Mouse (Mus musculus): ENCODE data around the gene Arl6ip4. TPM values are rescaled to one million over a fixed set of nuclear protein-coding genes. Genes with fewer than 3 reads are reported as not detected.

Arl6ip4 gene
- polyA plus RNA-seq, 1 experiment from 2014 or later, result 52.1 TPM

DNA sequence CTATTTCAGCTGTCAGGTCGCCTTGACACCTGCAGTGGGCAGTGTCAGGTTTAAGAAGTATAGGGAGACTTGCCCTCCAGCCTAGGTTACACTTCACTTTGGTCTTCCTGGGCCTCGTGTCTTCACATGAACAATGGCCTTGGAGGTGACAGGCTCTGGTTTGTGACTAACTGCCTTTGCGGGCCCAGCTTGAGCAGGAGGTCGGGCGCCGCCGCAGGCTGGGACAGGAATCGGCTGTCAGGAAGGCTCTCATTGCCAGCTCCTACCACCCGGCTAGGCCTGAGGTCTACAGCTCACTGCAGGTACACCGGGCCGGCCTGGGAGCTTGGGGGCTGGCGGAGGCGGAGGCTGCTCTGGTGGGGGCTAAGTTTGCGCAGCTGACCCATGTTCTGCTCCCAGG lies 2.9 kb upstream of the Arl6ip4 start:
- ATAC-seq (ENCODE audit: insufficient read depth), result no peak
- no peaks in the 10 kb centered on the region for H3K9me3 ChIP-seq (replicated peaks)
- H3K36me3 ChIP-seq (replicated peaks), result peaks cover 16% of the 10 kb centered on the region
- peaks cover 60% of the 10 kb centered on the region for H3K4me1 ChIP-seq (replicated peaks)
- H3K4me2 ChIP-seq, result peak overlapping the region; percentile 95
- peak overlapping the region; percentile 77 for H3K9ac ChIP-seq
- no peaks in the 10 kb centered on the region for H3K27me3 ChIP-seq
- WGBS (ENCODE audit: insufficient replicate concordance), result 15% methylated on average over 14 of the region's 14 CpGs
- peak overlapping the region; percentile 83 for H3K4me3 ChIP-seq (replicated peaks)
- peak overlapping the region; percentile 93 for H3K27ac ChIP-seq (replicated peaks)

DNA sequence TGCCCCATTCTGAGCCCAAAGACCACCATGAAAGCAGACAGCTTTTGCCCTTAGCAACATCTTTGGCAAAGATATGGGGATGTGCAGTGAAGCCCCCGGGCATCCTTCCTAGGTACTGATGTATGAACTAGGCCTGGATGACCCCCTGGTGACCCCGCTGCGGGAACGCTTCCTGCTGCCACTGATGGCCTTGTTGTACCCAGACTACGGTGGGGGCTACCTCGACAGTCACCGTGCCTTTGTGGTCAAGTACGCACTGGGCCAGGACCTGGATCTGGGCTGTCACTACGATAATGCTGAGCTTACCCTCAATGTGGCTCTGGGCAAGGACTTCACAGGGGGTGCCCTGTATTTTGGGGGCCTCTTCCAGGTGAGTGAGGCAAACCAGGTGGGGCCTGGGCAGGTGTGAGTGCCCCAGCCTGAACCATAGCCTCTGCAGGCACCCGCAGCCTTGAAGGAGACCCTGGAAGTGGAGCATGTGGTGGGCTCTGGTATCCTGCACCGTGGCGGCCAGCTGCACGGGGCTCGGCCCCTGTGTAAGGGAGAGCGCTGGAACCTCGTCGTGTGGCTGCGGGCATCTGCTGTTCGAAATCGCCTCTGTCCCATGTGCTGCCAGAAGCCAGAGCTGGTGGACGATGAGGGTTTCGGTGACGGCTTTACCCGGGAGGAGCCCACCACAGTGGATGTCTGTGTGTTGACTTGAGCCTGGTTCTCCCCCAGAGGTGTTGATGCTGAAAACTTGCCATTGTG lies 1.4 kb upstream of the Arl6ip4 start:
- Histone ChIP-seq H3K4me1 (replicated peaks) (peaks cover 70% of the 10 kb centered on the region), H3K4me2 (no peak overlapping the region), H3K27me3 (no peaks in the 10 kb centered on the region), H3K9me3 (replicated peaks) (no peaks in the 10 kb centered on the region), H3K9ac (no peak overlapping the region), H3K27ac (replicated peaks) (no peak overlapping the region), H3K36me3 (replicated peaks) (peaks cover 29% of the 10 kb centered on the region), H3K4me3 (replicated peaks) (no peak overlapping the region)
- WGBS (ENCODE audit: insufficient replicate concordance), result 86% methylated on average over 24 of the region's 24 CpGs
- no peak for ATAC-seq (ENCODE audit: insufficient read depth)

DNA sequence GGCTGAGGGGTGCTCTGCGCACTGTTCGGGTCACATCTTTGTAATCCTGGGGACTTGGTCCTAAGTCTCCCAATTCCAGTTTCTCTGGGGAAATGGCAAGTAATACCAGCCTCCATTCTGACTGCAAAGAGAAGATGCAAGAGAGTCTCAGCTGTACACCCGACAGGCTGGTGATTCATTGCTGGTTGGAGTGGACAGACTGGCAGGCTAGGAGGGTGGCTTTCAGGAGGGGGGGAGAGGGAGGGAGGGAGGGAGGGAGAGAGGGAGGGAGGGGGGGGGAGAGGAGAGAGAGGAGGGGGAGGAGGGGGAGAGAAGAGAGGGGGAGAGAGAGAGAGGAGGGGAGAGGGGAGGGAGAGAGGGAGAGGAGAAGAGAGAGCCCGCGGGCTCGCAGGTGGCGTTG lies 358 bp upstream of the Arl6ip4 start:
- WGBS (ENCODE audit: insufficient replicate concordance), result 22% methylated on average over 7 of the region's 7 CpGs
- H3K4me1 ChIP-seq (replicated peaks), result peaks cover 75% of the 10 kb centered on the region

DNA sequence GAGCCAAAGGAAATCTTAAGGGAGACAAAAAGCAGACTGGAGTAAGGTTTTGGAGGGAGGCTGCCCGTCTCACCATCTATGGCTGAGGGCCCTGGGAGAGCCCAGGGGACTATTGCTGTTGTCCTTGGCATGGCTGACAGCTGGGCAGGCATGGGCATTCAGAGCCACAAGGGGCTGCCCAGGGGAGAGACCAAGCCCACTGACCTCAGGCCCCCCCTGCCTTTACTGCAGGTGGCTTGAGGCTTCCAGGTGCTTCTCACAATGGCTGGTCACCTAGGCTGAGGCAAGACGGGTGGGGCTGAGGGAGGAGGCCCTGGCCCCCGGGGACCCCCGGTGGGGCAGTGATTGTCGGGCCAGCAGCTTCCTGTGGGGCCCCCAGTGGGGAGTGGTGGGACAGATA lies 3.3 kb downstream of the Arl6ip4 start:
- Histone ChIP-seq H3K4me3 (replicated peaks) (no peak overlapping the region), H3K4me2 (no peak overlapping the region), H3K9ac (no peak overlapping the region), H3K27ac (replicated peaks) (no peak overlapping the region), H3K27me3 (no peaks in the 10 kb centered on the region), H3K4me1 (replicated peaks) (peaks cover 47% of the 10 kb centered on the region), H3K9me3 (replicated peaks) (no peaks in the 10 kb centered on the region), H3K36me3 (replicated peaks) (peaks cover 57% of the 10 kb centered on the region)
- ATAC-seq (ENCODE audit: insufficient read depth), result no peak
- 46% methylated on average over 5 of the region's 5 CpGs for WGBS (ENCODE audit: insufficient replicate concordance)

More for the DNA sequence above, 358 bp upstream of the Arl6ip4 start:
- peak overlapping the region; percentile 94 for H3K9ac ChIP-seq
- H3K27ac ChIP-seq (replicated peaks), result peak overlapping the region; percentile 83
- no peaks in the 10 kb centered on the region for H3K27me3 ChIP-seq
- peak overlapping the region; percentile 82 for H3K4me2 ChIP-seq
- no peak for ATAC-seq (ENCODE audit: insufficient read depth)
- H3K9me3 ChIP-seq (replicated peaks), result no peaks in the 10 kb centered on the region
- peak overlapping the region; percentile 96 for H3K4me3 ChIP-seq (replicated peaks)
- peaks cover 40% of the 10 kb centered on the region for H3K36me3 ChIP-seq (replicated peaks)

DNA sequence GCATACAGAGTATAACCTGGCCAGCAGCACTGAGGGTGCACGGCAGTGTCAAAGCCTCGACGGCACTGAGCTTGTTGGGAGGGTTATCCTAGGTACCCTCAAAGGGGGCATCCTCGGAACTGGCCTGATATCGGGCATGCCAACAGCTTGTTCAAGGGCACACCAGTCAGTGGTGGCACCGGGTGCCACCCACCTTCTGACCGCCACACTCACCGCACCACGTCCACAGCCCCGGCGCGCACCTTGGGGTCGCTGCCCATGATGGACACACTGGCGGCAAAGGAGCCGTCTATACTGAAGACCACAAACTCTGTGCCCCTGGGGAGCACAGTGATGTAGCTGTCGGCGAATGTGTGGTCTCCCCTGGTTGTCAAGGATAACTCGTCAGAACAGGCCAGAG lies 6.5 kb downstream of the Arl6ip4 start:
- Histone ChIP-seq H3K4me1 (replicated peaks) (peaks cover 19% of the 10 kb centered on the region), H3K9me3 (replicated peaks) (no peaks in the 10 kb centered on the region), H3K4me3 (replicated peaks) (no peak overlapping the region), H3K27ac (replicated peaks) (no peak overlapping the region), H3K36me3 (replicated peaks) (peaks cover 52% of the 10 kb centered on the region), H3K9ac (no peak overlapping the region), H3K4me2 (no peak overlapping the region), H3K27me3 (no peaks in the 10 kb centered on the region)
- WGBS (ENCODE audit: insufficient replicate concordance), result 88% methylated on average over 18 of the region's 18 CpGs
- no peak for ATAC-seq (ENCODE audit: insufficient read depth)

DNA sequence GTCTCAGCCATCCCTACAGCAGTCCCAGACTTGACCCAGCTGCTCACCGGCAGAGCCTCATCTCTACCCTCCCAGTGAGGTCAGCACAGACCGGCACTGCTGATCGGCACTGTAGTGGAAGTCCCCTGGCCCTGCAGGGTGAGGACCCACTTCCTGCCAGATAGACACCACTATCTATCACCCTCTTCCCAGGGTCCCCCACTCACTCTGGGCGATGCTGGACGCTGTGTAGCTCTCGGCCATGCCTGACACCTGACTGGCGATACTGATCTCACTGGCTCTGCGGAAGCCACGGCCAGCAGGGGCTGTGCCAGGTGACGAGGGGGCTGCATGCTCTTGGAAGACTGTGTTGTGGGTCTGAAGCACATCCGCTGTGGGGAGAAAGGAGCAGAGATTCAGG lies 9.2 kb downstream of the Arl6ip4 start:
- no peak overlapping the region for H3K9ac ChIP-seq
- H3K27me3 ChIP-seq, result no peaks in the 10 kb centered on the region
- no peak overlapping the region for H3K27ac ChIP-seq (replicated peaks)
- no peak for ATAC-seq (ENCODE audit: insufficient read depth)
- peaks cover 32% of the 10 kb centered on the region for H3K36me3 ChIP-seq (replicated peaks)
- no peaks in the 10 kb centered on the region for H3K9me3 ChIP-seq (replicated peaks)
- no peak overlapping the region for H3K4me2 ChIP-seq
- H3K4me1 ChIP-seq (replicated peaks), result no peaks in the 10 kb centered on the region
- WGBS (ENCODE audit: insufficient replicate concordance), result 76% methylated on average over 11 of the region's 11 CpGs
- H3K4me3 ChIP-seq (replicated peaks), result no peak overlapping the region

DNA sequence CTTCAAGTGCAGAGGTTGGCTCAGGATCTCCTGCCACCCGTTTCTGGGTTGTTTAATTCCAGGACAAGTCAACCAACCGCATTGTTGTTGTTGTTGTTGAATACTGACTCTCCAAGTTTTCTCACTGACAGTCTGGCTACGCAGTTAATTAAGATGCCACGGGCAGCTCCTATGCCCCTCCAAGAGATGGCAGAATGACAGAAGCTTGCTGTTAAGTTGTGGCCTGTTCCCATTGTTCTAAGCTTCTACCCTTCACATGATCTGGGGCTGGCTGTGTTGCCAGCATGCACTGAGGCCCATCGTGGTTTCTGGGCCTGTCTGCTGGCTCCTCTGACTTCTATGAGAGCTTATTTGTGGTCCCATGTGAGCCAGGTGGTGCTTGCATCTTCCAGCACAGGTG lies 18.4 kb downstream of the Arl6ip4 start:
- Histone ChIP-seq H3K9ac (no peak overlapping the region), H3K36me3 (replicated peaks) (peaks cover 28% of the 10 kb centered on the region), H3K9me3 (replicated peaks) (no peaks in the 10 kb centered on the region), H3K27me3 (no peaks in the 10 kb centered on the region), H3K4me3 (replicated peaks) (no peak overlapping the region), H3K4me2 (no peak overlapping the region), H3K4me1 (replicated peaks) (0 out of 2 replicates have a peak, but pooled peaks cover 6% of the 10 kb centered on the region), H3K27ac (replicated peaks) (no peak overlapping the region)
- WGBS (ENCODE audit: insufficient replicate concordance), result 76% methylated on average over 5 of the region's 5 CpGs
- ATAC-seq (ENCODE audit: insufficient read depth), result no peak

DNA sequence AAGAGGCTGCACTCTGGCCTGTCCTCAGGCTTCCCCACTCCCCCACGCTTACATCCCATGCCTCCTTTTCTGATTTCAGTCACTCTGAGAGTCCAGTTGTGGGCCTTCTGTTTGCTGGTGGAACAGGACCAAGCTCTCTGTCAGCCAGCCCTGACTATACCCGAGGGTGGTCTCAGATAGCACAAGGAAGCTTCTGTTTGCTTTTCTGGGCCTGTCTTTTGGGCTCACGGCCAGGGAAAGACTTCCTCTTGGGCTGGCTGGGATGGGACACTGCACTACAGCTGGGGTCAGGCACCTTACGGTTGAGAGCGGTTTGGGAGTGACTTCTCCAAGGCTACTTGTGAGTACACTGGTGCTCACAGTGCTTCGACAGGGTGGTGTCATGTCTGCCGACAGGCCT lies 22.2 kb downstream of the Arl6ip4 start:
- Histone ChIP-seq H3K9ac (no peak overlapping the region), H3K4me1 (replicated peaks) (0 out of 2 replicates have a peak, but pooled peaks cover 6% of the 10 kb centered on the region), H3K4me2 (no peak overlapping the region), H3K27me3 (no peaks in the 10 kb centered on the region), H3K9me3 (replicated peaks) (no peaks in the 10 kb centered on the region), H3K36me3 (replicated peaks) (peaks cover 32% of the 10 kb centered on the region), H3K4me3 (replicated peaks) (no peak overlapping the region), H3K27ac (replicated peaks) (no peak overlapping the region)
- no peak for ATAC-seq (ENCODE audit: insufficient read depth)
- WGBS (ENCODE audit: insufficient replicate concordance), result 68% methylated on average over 7 of the region's 7 CpGs

DNA sequence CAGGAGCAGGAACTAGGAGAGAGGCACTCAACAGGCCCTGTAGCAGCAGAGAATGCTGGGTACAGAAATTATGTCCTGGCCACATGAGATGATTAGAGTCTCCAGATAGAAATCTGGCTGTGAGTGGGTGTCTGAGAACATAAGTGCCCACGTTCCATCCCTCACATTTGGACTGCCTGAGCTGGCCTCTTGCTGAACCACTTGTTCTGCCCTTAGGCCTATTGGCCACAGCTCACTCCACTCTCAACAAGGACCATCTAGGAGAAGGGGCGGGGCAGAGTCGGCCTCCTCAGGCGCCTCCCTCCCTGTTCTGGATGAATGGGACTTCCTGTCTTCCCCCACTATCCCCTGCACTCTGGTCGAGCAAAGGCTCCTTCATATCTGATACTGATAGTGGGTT lies 33.1 kb downstream of the Arl6ip4 start:
- Histone ChIP-seq H3K4me2 (no peak overlapping the region), H3K9ac (no peak overlapping the region), H3K4me3 (replicated peaks) (no peak overlapping the region), H3K4me1 (replicated peaks) (no peaks in the 10 kb centered on the region), H3K27ac (replicated peaks) (no peak overlapping the region), H3K9me3 (replicated peaks) (no peaks in the 10 kb centered on the region), H3K27me3 (no peaks in the 10 kb centered on the region), H3K36me3 (replicated peaks) (peaks cover 11% of the 10 kb centered on the region; the same call in 1 of the 2 replicates)
- WGBS (ENCODE audit: insufficient replicate concordance), result 42% methylated on average over 5 of the region's 5 CpGs
- ATAC-seq (ENCODE audit: insufficient read depth), result no peak

DNA sequence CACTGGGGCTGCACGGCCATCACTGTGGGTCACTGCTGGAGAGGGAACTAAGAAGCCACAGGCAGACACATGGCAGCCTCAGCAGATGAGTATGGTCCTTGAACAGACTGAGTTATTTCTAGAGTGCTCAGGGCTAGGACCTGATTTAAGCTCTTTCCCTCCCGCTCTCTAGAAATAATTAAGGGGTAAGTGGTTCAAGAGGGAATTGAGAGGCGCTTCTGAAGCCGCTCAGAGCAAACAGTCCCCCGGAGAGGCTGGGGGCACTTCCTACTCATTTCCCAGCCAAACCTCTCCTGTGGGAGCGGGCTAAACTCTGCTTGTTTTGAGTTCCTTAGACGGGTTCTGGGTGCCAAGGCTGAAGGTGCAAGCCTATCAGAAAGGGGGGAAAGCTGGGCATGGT lies 35.0 kb downstream of the Arl6ip4 start:
- Histone ChIP-seq H3K4me3 (replicated peaks) (no peak overlapping the region), H3K4me1 (replicated peaks) (no peaks in the 10 kb centered on the region), H3K9ac (no peak overlapping the region), H3K27ac (replicated peaks) (no peak overlapping the region), H3K4me2 (no peak overlapping the region), H3K27me3 (no peaks in the 10 kb centered on the region), H3K9me3 (replicated peaks) (no peaks in the 10 kb centered on the region), H3K36me3 (replicated peaks) (peaks cover 7% of the 10 kb centered on the region; the same call in 1 of the 2 replicates)
- 78% methylated on average over 7 of the region's 7 CpGs for WGBS (ENCODE audit: insufficient replicate concordance)
- no peak for ATAC-seq (ENCODE audit: insufficient read depth)

DNA sequence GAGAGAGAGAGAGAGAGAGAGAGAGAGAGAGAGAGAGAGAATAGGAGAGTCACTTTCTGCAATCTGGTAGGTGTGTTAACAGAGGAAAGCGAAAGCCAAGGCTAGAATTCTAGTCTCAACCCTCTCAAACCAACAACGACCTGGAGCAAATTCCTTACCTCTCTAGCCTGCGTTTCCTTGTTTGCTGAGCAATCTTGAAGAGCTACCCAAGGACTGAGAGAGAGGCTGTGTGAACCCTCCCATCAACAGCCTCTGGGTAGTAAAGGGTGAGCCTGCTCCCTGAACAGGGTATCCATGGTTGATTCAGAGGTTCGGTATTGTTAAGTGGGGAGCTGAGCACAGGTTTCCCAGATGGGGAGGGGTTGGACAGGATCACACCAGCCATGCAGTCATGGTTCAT lies 36.8 kb downstream of the Arl6ip4 start:
- Histone ChIP-seq H3K27ac (replicated peaks) (no peak overlapping the region), H3K36me3 (replicated peaks) (peaks cover 5% of the 10 kb centered on the region; the same call in 1 of the 2 replicates), H3K4me2 (no peak overlapping the region), H3K27me3 (no peaks in the 10 kb centered on the region), H3K4me1 (replicated peaks) (no peaks in the 10 kb centered on the region), H3K4me3 (replicated peaks) (no peak overlapping the region), H3K9ac (no peak overlapping the region), H3K9me3 (replicated peaks) (no peaks in the 10 kb centered on the region)
- ATAC-seq (ENCODE audit: insufficient read depth), result no peak
- WGBS (ENCODE audit: insufficient replicate concordance), result 79% methylated on average over 4 of the region's 4 CpGs

DNA sequence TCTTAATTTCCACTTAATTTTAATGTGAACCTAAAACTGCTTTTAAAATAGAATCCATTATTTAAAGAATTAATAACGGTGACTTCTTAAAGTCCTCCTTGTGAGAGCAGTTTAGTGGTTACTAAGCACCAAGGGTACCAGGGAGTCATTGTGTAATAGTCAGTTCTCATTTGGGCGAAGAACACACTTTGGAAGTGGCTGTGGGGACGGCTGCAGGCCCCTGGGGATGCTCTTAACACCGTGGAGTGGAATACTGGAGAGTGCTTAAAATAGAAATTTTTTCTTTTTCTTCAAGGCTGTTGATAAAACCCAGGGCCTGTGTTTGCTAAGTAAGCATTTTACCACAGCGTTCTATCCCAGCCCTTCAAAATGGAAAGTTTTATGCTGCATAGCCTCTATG lies 40.1 kb downstream of the Arl6ip4 start:
- no peak overlapping the region for H3K4me2 ChIP-seq
- H3K9me3 ChIP-seq (replicated peaks), result no peaks in the 10 kb centered on the region
- 75% methylated on average over 5 of the region's 5 CpGs for WGBS (ENCODE audit: insufficient replicate concordance)
- H3K4me1 ChIP-seq (replicated peaks), result 0 out of 2 replicates have a peak, but pooled peaks cover 11% of the 10 kb centered on the region
- H3K9ac ChIP-seq, result no peak overlapping the region
- no peak for ATAC-seq (ENCODE audit: insufficient read depth)
- 0 out of 2 replicates have a peak, but pooled peaks cover 3% of the 10 kb centered on the region for H3K36me3 ChIP-seq (replicated peaks)
- no peaks in the 10 kb centered on the region for H3K27me3 ChIP-seq
- no peak overlapping the region for H3K27ac ChIP-seq (replicated peaks)
- H3K4me3 ChIP-seq (replicated peaks), result no peak overlapping the region
